Mouse (Mus musculus) midbrain, postnatal 0 days (tissue): ENCODE measurements around the gene Sost. TPM values are rescaled to one million over a fixed set of nuclear protein-coding genes. Genes with fewer than 3 reads are reported as not detected.

ENCODE experiments used
- ATAC-seq: fragments of 200-750 bp; cut with Nextera tagmentation; 2 replicates; pipeline ENCODE4 v1.8.0; 2017; ENCODE audit warnings: moderate number of reproducible peaks, mild to moderate bottlenecking, moderate TSS enrichment, moderate library complexity; ENCODE audit not compliant: low FRiP score
- DNase-seq: peaks from one replicate; pipeline ENCODE4 v3.0.0-alpha.2; 2015; ENCODE audit warnings: low spot score
- H3K27ac ChIP-seq: fragments of 300-500 bp; sonication (generic); 2 replicates; pipeline ENCODE4 v1.5.1; 2014; ENCODE audit warnings: low read depth, mild to moderate bottlenecking, low read length, mixed read lengths
- H3K27me3 ChIP-seq: fragments of 300-500 bp; sonication (generic); 2 replicates; pipeline ENCODE4 v1.6.1; 2014; ENCODE audit warnings: low read length, control low read depth, mixed read lengths; ENCODE audit not compliant: insufficient read depth
- H3K36me3 ChIP-seq: fragments of 300-500 bp; sonication (generic); 2 replicates; pipeline ENCODE4 v1.6.1; 2014; ENCODE audit warnings: low read length, control low read depth, mixed read lengths; ENCODE audit not compliant: insufficient read depth
- H3K4me1 ChIP-seq: fragments of 300-500 bp; sonication (generic); 2 replicates; pipeline ENCODE4 v1.6.1; 2014; ENCODE audit warnings: mild to moderate bottlenecking, control low read depth, antibody characterized with exemption, low read length, mixed read lengths; ENCODE audit not compliant: insufficient read depth
- H3K4me2 ChIP-seq: fragments of 300-500 bp; sonication (generic); 2 replicates; pipeline ENCODE4 v1.6.1; 2014; ENCODE audit warnings: low read depth, mild to moderate bottlenecking, low read length, mixed read lengths; ENCODE audit not compliant: poor library complexity, severe bottlenecking
- H3K4me3 ChIP-seq: fragments of 300-500 bp; sonication (generic); 2 replicates; pipeline ENCODE4 v1.5.1; 2014; ENCODE audit warnings: low read depth, mild to moderate bottlenecking, low read length, moderate library complexity
- H3K9ac ChIP-seq: fragments of 300-500 bp; sonication (generic); replicated peaks from 2 replicates; pipeline ENCODE4 v1.6.1; 2014; ENCODE audit warnings: mild to moderate bottlenecking, low read length, moderate library complexity, mixed read lengths; ENCODE audit not compliant: poor library complexity, severe bottlenecking
- H3K9me3 ChIP-seq: fragments of 300-500 bp; sonication (generic); 2 replicates; pipeline ENCODE4 v1.6.1; 2016; ENCODE audit warnings: low read length, control low read depth
- CTCF ChIP-seq: IDR thresholded peaks from 2 replicates; pipeline ENCODE4 v1.5.1; 2016; ENCODE audit warnings: antibody characterized with exemption, mild to moderate bottlenecking
- WGBS: fragments of 180-500 bp; shearing (Covaris S2); extraction: QIAGEN DNeasy Blood & Tissue Kit; methylation state at CpG from one replicate; pipeline ENCODE4 v1.1.7; 2014; 5-methylcytosine and 5-hydroxymethylcytosine counted together
- polyA plus RNA-seq: library from polyadenylated mRNA; unstranded; fragments of >200 nt; fragmentation: Nextera tagmentation; extraction: Ambion mirVana; gene quantifications from 2 replicates; pipeline ENCODE4 v1.2.1, GENCODE M21; 2015
- total RNA-seq: library from RNA; depleted of rRNA; stranded (reverse); fragments of >200 nt; gene quantifications from 2 replicates; pipeline ENCODE4 v1.2.3, GENCODE M21; 2014

Gene Sost
- total and polyA plus RNA-seq, 2 experiments from 2014 or later: 0.11 to 0.12 TPM

GRCm38 (mm10) chr11:101968791-101969190 is 2.0 kb upstream of the Sost start:
- Histone ChIP-seq H3K4me1 (no peaks in the 10 kb centered on the region), H3K27me3 (peaks cover 25% of the 10 kb centered on the region), H3K4me2 (no peak overlapping the region), H3K9ac (no peak overlapping the region), H3K36me3 (peaks cover 4% of the 10 kb centered on the region; the same call in 1 of the 2 replicates), H3K27ac (no peak overlapping the region), H3K4me3 (no peak overlapping the region), H3K9me3 (no peaks in the 10 kb centered on the region)
- 0% methylated on average over 5 of the region's 5 CpGs for WGBS
- ATAC-seq (no peak), DNase-seq (peak; percentile 95)
- TF ChIP-seq CTCF: peak; percentile 99

- TF ChIP-seq CTCF: no peak
- 13% methylated on average over 7 of the region's 7 CpGs for WGBS
These were observed 1.5 kb upstream of the Sost start for GRCm38 (mm10) chr11:101968311-101968710.

GRCm38 (mm10) chr11:101965553-101965952 is 1.3 kb downstream of the Sost start:
- Histone ChIP-seq H3K9me3 (no peaks in the 10 kb centered on the region), H3K4me3 (no peak overlapping the region), H3K27ac (no peak overlapping the region), H3K9ac (no peak overlapping the region), H3K36me3 (no peaks in the 10 kb centered on the region), H3K4me2 (no peak overlapping the region), H3K27me3 (peaks cover 54% of the 10 kb centered on the region), H3K4me1 (peaks cover 5% of the 10 kb centered on the region; the same call in 1 of the 2 replicates)
- no peak for DNase-seq
- 10% methylated on average over 2 of the region's 2 CpGs for WGBS
- TF ChIP-seq CTCF: no peak
- no peak for ATAC-seq

More at GRCm38 (mm10) chr11:101968311-101968710, 1.5 kb upstream of the Sost start:
- H3K9me3 ChIP-seq: no peaks in the 10 kb centered on the region
- no peak overlapping the region for H3K27ac ChIP-seq
- DNase-seq: no peak
- peaks cover 1% of the 10 kb centered on the region; the same call in 1 of the 2 replicates for H3K4me1 ChIP-seq
- ATAC-seq: no peak
- H3K4me2 ChIP-seq: no peak overlapping the region
- H3K9ac ChIP-seq: no peak overlapping the region
- peaks cover 29% of the 10 kb centered on the region for H3K27me3 ChIP-seq
- no peaks in the 10 kb centered on the region; the same call in 1 of the 2 replicates for H3K36me3 ChIP-seq
- no peak overlapping the region for H3K4me3 ChIP-seq

- ATAC-seq: no peak
- WGBS: 6% methylated on average over 8 of the region's 8 CpGs
These were observed 2.2 kb downstream of the Sost start for GRCm38 (mm10) chr11:101964647-101965046.

GRCm38 (mm10) chr11:101963473-101964291 is 3.1 kb downstream of the Sost start:
- Histone ChIP-seq H3K9me3 (no peaks in the 10 kb centered on the region), H3K4me2 (peak overlapping the region; percentile 95), H3K36me3 (no peaks in the 10 kb centered on the region), H3K27ac (peak overlapping the region; percentile 18; the same call in 1 of the 2 replicates), H3K4me1 (peaks cover 5% of the 10 kb centered on the region; the same call in 1 of the 2 replicates), H3K9ac (peak overlapping the region; percentile 64), H3K27me3 (peaks cover 61% of the 10 kb centered on the region), H3K4me3 (peak overlapping the region; percentile 57)
- ATAC-seq: peak; percentile 63
- DNase-seq: peak; percentile 47
- TF ChIP-seq CTCF: no peak
- WGBS: under 1% methylated on average over 78 of the region's 78 CpGs

More at GRCm38 (mm10) chr11:101964647-101965046, 2.2 kb downstream of the Sost start:
- no peaks in the 10 kb centered on the region for H3K9me3 ChIP-seq
- H3K27me3 ChIP-seq: peaks cover 59% of the 10 kb centered on the region
- TF ChIP-seq CTCF: no peak
- peaks cover 5% of the 10 kb centered on the region; the same call in 1 of the 2 replicates for H3K4me1 ChIP-seq
- no peaks in the 10 kb centered on the region for H3K36me3 ChIP-seq
- no peak for DNase-seq
- peak overlapping the region; percentile 95; the same call in 1 of the 2 replicates for H3K4me2 ChIP-seq
- H3K9ac ChIP-seq: no peak overlapping the region
- H3K27ac ChIP-seq: no peak overlapping the region
- H3K4me3 ChIP-seq: peak overlapping the region; percentile 57; the same call in 1 of the 2 replicates

GRCm38 (mm10) chr11:101963043-101963442 is 3.8 kb downstream of the Sost start:
- 2% methylated on average over 11 of the region's 11 CpGs for WGBS
- Histone ChIP-seq H3K9ac (no peak overlapping the region; the same call in 1 of the 2 replicates), H3K27me3 (peaks cover 61% of the 10 kb centered on the region), H3K4me2 (peak overlapping the region; percentile 95), H3K4me3 (peak overlapping the region; percentile 57), H3K4me1 (peaks cover 5% of the 10 kb centered on the region; the same call in 1 of the 2 replicates), H3K36me3 (no peaks in the 10 kb centered on the region), H3K9me3 (no peaks in the 10 kb centered on the region), H3K27ac (no peak overlapping the region)
- DNase-seq: no peak
- ATAC-seq: no peak
- no peak for TF ChIP-seq CTCF
